Mouse (Mus musculus) hindbrain, postnatal 0 days (tissue): ENCODE measurements at regions not wholly inside any gene's neighbourhood (a gene's known extent, or its start where the extent isn't known, plus 50 kb on each side); places are given as distances from the start of the nearest gene placed in this dataset.
A peak's percentile ranks its signal among the peaks of the same experiment; 100 is the strongest.

Experiments used
- ATAC-seq: fragments of 200-750 bp; cut with Nextera tagmentation; 2 replicates; pipeline ENCODE4 v1.8.0; 2017; ENCODE audit warnings: mild to moderate bottlenecking, moderate TSS enrichment, moderate library complexity
- DNase-seq: peaks from one replicate; pipeline ENCODE4 v3.0.0-alpha.2; 2015; ENCODE audit warnings: low spot score
- H3K27ac ChIP-seq: fragments of 300-500 bp; sonication (generic); 2 replicates; pipeline ENCODE4 v1.5.1; 2014; ENCODE audit warnings: mild to moderate bottlenecking
- H3K27me3 ChIP-seq: fragments of 300-500 bp; sonication (generic); 2 replicates; pipeline ENCODE4 v1.6.1; 2014; ENCODE audit warnings: low read length, mixed read lengths; ENCODE audit not compliant: insufficient read depth
- H3K36me3 ChIP-seq: fragments of 300-500 bp; sonication (generic); 2 replicates; pipeline ENCODE4 v1.6.1; 2014; ENCODE audit warnings: low read length, mixed read lengths; ENCODE audit not compliant: insufficient read depth
- H3K4me1 ChIP-seq: fragments of 300-500 bp; sonication (generic); 2 replicates; pipeline ENCODE4 v1.6.1; 2014; ENCODE audit warnings: antibody characterized with exemption, low read length, mixed read lengths; ENCODE audit not compliant: insufficient read depth
- H3K4me2 ChIP-seq: fragments of 300-500 bp; sonication (generic); 2 replicates; pipeline ENCODE4 v1.6.1; 2014; ENCODE audit warnings: low read depth, mild to moderate bottlenecking, low read length, moderate library complexity, mixed read lengths
- H3K4me3 ChIP-seq: fragments of 300-500 bp; sonication (generic); 2 replicates; pipeline ENCODE4 v1.5.1; 2014; ENCODE audit warnings: low read length
- H3K9ac ChIP-seq: fragments of 300-500 bp; sonication (generic); replicated peaks from 2 replicates; pipeline ENCODE4 v1.6.1; 2014; ENCODE audit warnings: mild to moderate bottlenecking, low read length, moderate library complexity, mixed read lengths
- H3K9me3 ChIP-seq: fragments of 300-500 bp; sonication (generic); 2 replicates; pipeline ENCODE4 v1.6.1; 2016; ENCODE audit warnings: low read length, mixed read lengths
- CTCF ChIP-seq: IDR thresholded peaks from 2 replicates; pipeline ENCODE4 v1.5.1; 2016; ENCODE audit warnings: antibody characterized with exemption, control low read depth, low read depth
- WGBS: fragments of 180-500 bp; shearing (Covaris S2); extraction: QIAGEN DNeasy Blood & Tissue Kit; methylation state at CpG from one replicate; pipeline ENCODE4 v1.1.7; 2014; 5-methylcytosine and 5-hydroxymethylcytosine counted together

GRCm38 (mm10) chr13:80798863-80799817 is 84.0 kb upstream of the Arrdc3 start:
- TF ChIP-seq CTCF = no peak
- Histone ChIP-seq H3K4me1 (no peaks in the 10 kb centered on the region), H3K27ac (no peak overlapping the region), H3K9me3 (no peaks in the 10 kb centered on the region), H3K9ac (no peak overlapping the region), H3K36me3 (no peaks in the 10 kb centered on the region), H3K4me3 (no peak overlapping the region), H3K27me3 (no peaks in the 10 kb centered on the region), H3K4me2 (no peak overlapping the region)
- ATAC-seq = no peak
- DNase-seq = no peak
- WGBS = 77% methylated on average over 5 of the region's 5 CpGs

GRCm38 (mm10) chr13:80806172-80806571 is 77.0 kb upstream of the Arrdc3 start:
- no peak overlapping the region for H3K4me3 ChIP-seq
- H3K4me1 ChIP-seq = no peaks in the 10 kb centered on the region
- whole genome bisulfite sequencing = 48% methylated on average over 2 of the region's 2 CpGs
- DNase-seq (peak; percentile 61), ATAC-seq (0 out of 2 replicates have a peak, but pooled peaks have one; percentile 2)
- no peak overlapping the region for H3K4me2 ChIP-seq
- TF ChIP-seq CTCF = peak; percentile 71
- no peak overlapping the region for H3K27ac ChIP-seq
- H3K9ac ChIP-seq = no peak overlapping the region
- H3K9me3 ChIP-seq = no peaks in the 10 kb centered on the region
- H3K27me3 ChIP-seq = no peaks in the 10 kb centered on the region
- H3K36me3 ChIP-seq = no peaks in the 10 kb centered on the region

GRCm38 (mm10) chr13:80827037-80827471 is 56.1 kb upstream of the Arrdc3 start:
- no peaks in the 10 kb centered on the region for H3K27me3 ChIP-seq
- DNase-seq = peak; percentile 48
- no peaks in the 10 kb centered on the region for H3K9me3 ChIP-seq
- no peak overlapping the region for H3K9ac ChIP-seq
- TF ChIP-seq CTCF = no peak
- no peak overlapping the region for H3K4me2 ChIP-seq
- no peaks in the 10 kb centered on the region for H3K36me3 ChIP-seq
- no peak overlapping the region for H3K4me3 ChIP-seq
- no peak overlapping the region for H3K27ac ChIP-seq
- peak; percentile 53; the same call in 1 of the 2 replicates for ATAC-seq
- H3K4me1 ChIP-seq = no peaks in the 10 kb centered on the region
